Mouse (Mus musculus) kidney, adult 2 months (tissue): Measurements from ENCODE around the gene Ndufaf4. TPM values are rescaled to one million over a fixed set of nuclear protein-coding genes. Genes with fewer than 3 reads are reported as not detected.

Experiments
- DNase-seq: peaks from one replicate; pipeline ENCODE4 v3.0.0; 2021
- H3K27ac ChIP-seq: fragments of 200-500 bp; 2 replicates; pipeline ENCODE4 v1.5.1; 2012; ENCODE audit warnings: low read depth, low read length, control low read depth, inconsistent platforms; ENCODE audit not compliant: insufficient read depth
- H3K27me3 ChIP-seq: fragments of 200-500 bp; replicated peaks from 2 replicates; pipeline ENCODE4 v1.6.1; 2012; ENCODE audit warnings: mild to moderate bottlenecking, moderate library complexity, low read length, inconsistent platforms; ENCODE audit not compliant: control insufficient read depth, insufficient read depth
- H3K36me3 ChIP-seq: fragments of 200-500 bp; 2 replicates; pipeline ENCODE4 v1.6.1; 2012; ENCODE audit warnings: mild to moderate bottlenecking, moderate library complexity, low read length, inconsistent platforms; ENCODE audit not compliant: control insufficient read depth, insufficient read depth
- H3K4me1 ChIP-seq: fragments of 200-500 bp; 2 replicates; pipeline ENCODE4 v1.6.1; 2011; ENCODE audit warnings: low read length; ENCODE audit not compliant: control insufficient read depth, insufficient read depth
- H3K4me3 ChIP-seq: fragments of 200-500 bp; 2 replicates; pipeline ENCODE4 v1.5.1; 2011; ENCODE audit warnings: mild to moderate bottlenecking, low read depth, low read length, control low read depth; ENCODE audit not compliant: insufficient read depth
- CTCF ChIP-seq: fragments of 200-500 bp; conservative IDR thresholded peaks from 2 replicates; pipeline ENCODE4 v1.5.1; 2011; ENCODE audit warnings: low read depth, mild to moderate bottlenecking, control low read depth, low read length, moderate library complexity, mixed read lengths; ENCODE audit not compliant: insufficient read depth, insufficient read length
- POLR2A ChIP-seq: fragments of 200-500 bp; IDR thresholded peaks from one replicate; pipeline ENCODE4 v1.6.1; 2011; ENCODE audit warnings: low read depth, low read length, control low read depth
- WGBS: fragments of 180-500 bp; shearing (Covaris S2); methylation state at CpG from one replicate; pipeline ENCODE4 v1.1.7; 2018; 5-methylcytosine and 5-hydroxymethylcytosine counted together
- polyA plus RNA-seq: library from polyadenylated mRNA; depleted of rRNA; stranded (reverse); fragments of >200 nt; gene quantifications from 2 replicates; pipeline ENCODE4 v1.2.3, GENCODE M21; 2012; rRNA removed

Ndufaf4 gene
- polyA plus RNA-seq, 1 experiment, result 5.9 TPM

GRCm38 (mm10) chr4:24928260-24928780, 30.4 kb downstream of the Ndufaf4 start:
- Histone ChIP-seq H3K27ac (no peak overlapping the region), H3K27me3 (no peaks in the 10 kb centered on the region), H3K36me3 (no peaks in the 10 kb centered on the region), H3K4me1 (no peaks in the 10 kb centered on the region), H3K4me3 (no peak overlapping the region)
- no peak for DNase-seq
- WGBS, result 72% methylated on average over 5 of the region's 5 CpGs
- TF ChIP-seq CTCF (no peak), POLR2A (no peak)

GRCm38 (mm10) chr4:24928926-24929325, 31.0 kb downstream of the Ndufaf4 start:
- Histone ChIP-seq H3K27ac (no peak overlapping the region), H3K4me3 (no peak overlapping the region), H3K36me3 (no peaks in the 10 kb centered on the region), H3K27me3 (no peaks in the 10 kb centered on the region), H3K4me1 (no peaks in the 10 kb centered on the region)
- no peak for DNase-seq
- TF ChIP-seq CTCF, result no peak
- TF ChIP-seq POLR2A, result no peak
- WGBS, result 86% methylated on average over 5 of the region's 5 CpGs

GRCm38 (mm10) chr4:24942728-24943424, 45.0 kb downstream of the Ndufaf4 start:
- H3K4me1 ChIP-seq, result no peaks in the 10 kb centered on the region
- H3K27me3 ChIP-seq, result no peaks in the 10 kb centered on the region
- TF ChIP-seq CTCF, result no peak
- no peak for TF ChIP-seq POLR2A
- no peak overlapping the region for H3K4me3 ChIP-seq
- no peaks in the 10 kb centered on the region for H3K36me3 ChIP-seq
- no peak for DNase-seq
- H3K27ac ChIP-seq, result no peak overlapping the region
- 64% methylated on average over 6 of the region's 6 CpGs for WGBS

Other genes starting within 250 kb of the Ndufaf4 start
- gene Klhl32, start 47.0 kb upstream of the Ndufaf4 start, polyA plus RNA-seq, result 1.9 and 2.1 TPM in 2 replicates
- 2.0 and 2.7 TPM in 2 replicates for gene Gpr63, start 68.3 kb downstream of the Ndufaf4 start, polyA plus RNA-seq